Mouse (Mus musculus): ENCODE data around the gene Map3k20. TPM values are rescaled to one million over a fixed set of nuclear protein-coding genes. Genes with fewer than 3 reads are reported as not detected.

The Map3k20 gene
- polyA plus RNA-seq, 1 experiment from 2014 or later: 4.8 TPM

DNA sequence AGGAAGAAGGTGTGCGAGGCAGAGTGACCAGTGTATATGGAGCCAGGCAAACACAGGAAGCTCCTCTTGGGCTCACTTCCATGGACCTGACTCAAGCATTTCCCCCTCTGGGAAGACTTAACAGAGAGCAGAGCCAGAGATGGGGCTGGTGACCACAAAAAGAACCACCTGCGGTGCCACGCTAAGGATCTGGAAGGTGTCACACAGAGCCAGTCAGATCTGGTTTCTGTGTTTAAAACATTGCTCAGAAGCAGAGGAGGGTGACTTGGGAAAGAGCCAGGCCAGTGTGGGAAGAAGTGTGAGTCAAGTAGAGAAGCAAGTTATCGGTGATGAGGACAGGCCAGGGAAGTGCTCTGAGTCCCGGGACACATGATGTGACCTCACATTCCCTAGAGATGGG is 135.1 kb downstream of the Map3k20 start:
- no peaks in the 10 kb centered on the region for H3K4me1 ChIP-seq (ENCODE audit: insufficient read depth)

DNA sequence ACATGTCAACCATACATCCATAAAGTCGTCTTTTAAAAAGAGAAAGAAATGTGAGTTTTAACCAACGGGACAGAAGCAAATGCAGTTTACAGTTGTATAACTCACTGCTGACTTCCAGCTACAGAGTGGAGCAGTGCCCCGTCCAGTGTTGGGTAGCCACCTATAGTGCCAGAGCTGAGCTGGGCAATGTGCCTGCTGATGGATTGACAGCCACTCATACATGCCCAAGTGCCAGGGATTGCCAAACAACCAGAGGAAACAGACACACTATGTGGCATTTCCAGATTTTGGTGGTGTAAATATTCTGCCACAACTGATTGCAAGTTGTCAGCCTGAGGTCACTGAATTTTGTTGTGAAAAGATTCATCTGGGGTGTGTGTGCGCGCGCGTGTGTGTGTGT is 139.2 kb downstream of the Map3k20 start:
- H3K4me1 ChIP-seq (ENCODE audit: insufficient read depth): no peaks in the 10 kb centered on the region
- H3K9me3 ChIP-seq (ENCODE audit: low read length): no peaks in the 10 kb centered on the region
- WGBS (ENCODE audit: insufficient replicate concordance): 85% methylated on average over 7 of the region's 7 CpGs
- H3K9ac ChIP-seq (replicated peaks): no peak overlapping the region
- peaks cover 4% of the 10 kb centered on the region for H3K36me3 ChIP-seq (replicated peaks; ENCODE audit: insufficient read depth, low read length)
- DNase-seq: no peak
- H3K27ac ChIP-seq (ENCODE audit: low read depth): no peak overlapping the region
- H3K27me3 ChIP-seq (ENCODE audit: insufficient read depth, low read length): no peaks in the 10 kb centered on the region
- TF ChIP-seq EP300 (IDR thresholded peaks at IDR 0.05; ENCODE audit: low read depth) (no peak), CTCF (IDR thresholded peaks at IDR 0.05; ENCODE audit: low read depth) (no peak)
- H3K4me2 ChIP-seq (ENCODE audit: low read depth, low read length): no peak overlapping the region
- H3K4me3 ChIP-seq (ENCODE audit: low read depth, low read length): no peak overlapping the region
- no peak for ATAC-seq

More for the DNA sequence above, 135.1 kb downstream of the Map3k20 start:
- Histone ChIP-seq H3K9ac (replicated peaks) (no peak overlapping the region), H3K9me3 (ENCODE audit: low read length) (no peaks in the 10 kb centered on the region), H3K36me3 (replicated peaks; ENCODE audit: insufficient read depth, low read length) (peaks cover 22% of the 10 kb centered on the region), H3K27ac (ENCODE audit: low read depth) (no peak overlapping the region), H3K4me3 (ENCODE audit: low read depth, low read length) (no peak overlapping the region), H3K27me3 (ENCODE audit: insufficient read depth, low read length) (no peaks in the 10 kb centered on the region), H3K4me2 (ENCODE audit: low read depth, low read length) (no peak overlapping the region)
- TF ChIP-seq EP300 (IDR thresholded peaks at IDR 0.05; ENCODE audit: low read depth): no peak
- no peak for TF ChIP-seq CTCF (IDR thresholded peaks at IDR 0.05; ENCODE audit: low read depth)
- ATAC-seq (no peak), DNase-seq (no peak)
- 87% methylated on average over 5 of the region's 5 CpGs for WGBS (ENCODE audit: insufficient replicate concordance)

DNA sequence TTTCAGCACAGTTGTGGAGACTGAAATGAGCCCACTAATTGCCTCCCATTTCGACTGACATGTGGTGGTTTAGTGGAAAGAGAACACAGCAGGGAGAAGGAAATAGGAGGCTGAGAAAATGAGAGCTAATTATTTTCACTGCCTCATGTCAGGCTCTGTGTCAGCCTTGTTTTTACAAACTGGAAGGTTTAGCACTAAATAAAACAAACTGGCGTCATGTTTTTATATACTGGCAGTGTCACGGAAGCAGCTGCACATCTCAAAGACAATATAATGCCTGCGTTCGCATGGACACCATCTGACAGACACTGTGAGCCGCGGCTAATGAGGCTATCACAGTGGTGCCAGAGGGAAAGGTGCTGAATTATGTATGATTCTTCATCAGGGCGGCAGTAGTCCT is 141.3 kb downstream of the Map3k20 start:
- TF ChIP-seq EP300 (IDR thresholded peaks at IDR 0.05; ENCODE audit: low read depth) (no peak), CTCF (IDR thresholded peaks at IDR 0.05; ENCODE audit: low read depth) (no peak)
- Histone ChIP-seq H3K27ac (ENCODE audit: low read depth) (no peak overlapping the region), H3K9ac (replicated peaks) (no peak overlapping the region), H3K36me3 (replicated peaks; ENCODE audit: insufficient read depth, low read length) (peaks cover 4% of the 10 kb centered on the region), H3K4me1 (ENCODE audit: insufficient read depth) (no peaks in the 10 kb centered on the region), H3K4me3 (ENCODE audit: low read depth, low read length) (no peak overlapping the region), H3K27me3 (ENCODE audit: insufficient read depth, low read length) (no peaks in the 10 kb centered on the region), H3K4me2 (ENCODE audit: low read depth, low read length) (no peak overlapping the region), H3K9me3 (ENCODE audit: low read length) (no peaks in the 10 kb centered on the region)
- WGBS (ENCODE audit: insufficient replicate concordance): 85% methylated on average over 8 of the region's 8 CpGs
- ATAC-seq (no peak), DNase-seq (no peak)

DNA sequence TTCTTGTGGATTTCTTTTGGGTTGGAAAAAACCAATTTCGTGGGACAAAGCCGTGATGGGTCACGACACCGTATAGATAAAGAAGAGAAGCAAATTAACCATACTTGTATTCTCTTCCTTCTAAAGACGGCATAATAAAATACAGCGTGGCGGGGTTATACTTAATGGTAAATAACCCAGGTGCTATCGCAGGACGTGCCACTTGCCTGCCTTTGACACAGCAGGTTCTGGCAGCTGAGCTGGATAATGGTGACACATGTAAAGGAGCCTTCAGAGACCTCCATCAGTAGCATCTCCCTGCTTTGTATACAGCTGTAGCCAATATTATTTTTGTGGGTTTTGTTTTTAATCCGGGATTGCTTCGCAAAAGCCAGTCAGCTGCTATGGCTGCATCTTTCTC is 141.9 kb downstream of the Map3k20 start:
- DNase-seq: no peak
- 88% methylated on average over 11 of the region's 11 CpGs for WGBS (ENCODE audit: insufficient replicate concordance)
- ATAC-seq: no peak

DNA sequence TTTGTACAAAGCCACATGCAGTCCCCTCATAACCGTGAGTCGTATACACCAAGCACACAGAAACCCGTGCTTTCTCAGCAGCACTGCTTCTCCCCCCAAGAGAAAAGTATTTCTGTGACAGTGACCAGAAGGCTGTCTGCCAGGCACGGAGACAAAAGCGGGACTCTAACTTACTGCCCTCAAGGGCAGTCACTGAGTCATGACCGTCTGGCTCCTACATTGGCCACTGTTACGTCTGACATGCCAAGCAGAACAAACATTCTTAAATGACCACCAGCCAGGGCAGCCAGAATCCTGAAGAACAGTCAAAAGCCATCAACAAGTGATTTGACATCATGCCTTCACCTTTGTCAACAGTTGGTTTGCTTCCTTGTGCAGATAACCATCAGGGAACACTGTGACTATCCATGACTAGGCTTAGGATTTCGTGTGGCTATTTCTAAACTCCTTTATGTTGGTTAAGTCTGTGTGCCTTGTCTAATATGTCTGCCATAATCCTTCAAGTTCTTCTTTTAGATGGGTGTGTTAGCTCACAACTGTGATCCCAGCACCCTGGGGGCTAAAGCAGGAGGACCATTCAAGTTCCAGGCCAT is 153.6 kb downstream of the Map3k20 start:
- WGBS (ENCODE audit: insufficient replicate concordance): 86% methylated on average over 8 of the region's 8 CpGs
- ATAC-seq: no peak
- H3K9ac ChIP-seq (replicated peaks): no peak overlapping the region

More for the DNA sequence above, 141.9 kb downstream of the Map3k20 start:
- Histone ChIP-seq H3K4me1 (ENCODE audit: insufficient read depth) (no peaks in the 10 kb centered on the region), H3K9me3 (ENCODE audit: low read length) (no peaks in the 10 kb centered on the region), H3K4me2 (ENCODE audit: low read depth, low read length) (no peak overlapping the region), H3K9ac (replicated peaks) (no peak overlapping the region), H3K27me3 (ENCODE audit: insufficient read depth, low read length) (no peaks in the 10 kb centered on the region), H3K4me3 (ENCODE audit: low read depth, low read length) (no peak overlapping the region), H3K36me3 (replicated peaks; ENCODE audit: insufficient read depth, low read length) (peaks cover 4% of the 10 kb centered on the region; the same call in 1 of the 2 replicates), H3K27ac (ENCODE audit: low read depth) (no peak overlapping the region)
- TF ChIP-seq CTCF (IDR thresholded peaks at IDR 0.05; ENCODE audit: low read depth): no peak
- TF ChIP-seq EP300 (IDR thresholded peaks at IDR 0.05; ENCODE audit: low read depth): no peak

DNA sequence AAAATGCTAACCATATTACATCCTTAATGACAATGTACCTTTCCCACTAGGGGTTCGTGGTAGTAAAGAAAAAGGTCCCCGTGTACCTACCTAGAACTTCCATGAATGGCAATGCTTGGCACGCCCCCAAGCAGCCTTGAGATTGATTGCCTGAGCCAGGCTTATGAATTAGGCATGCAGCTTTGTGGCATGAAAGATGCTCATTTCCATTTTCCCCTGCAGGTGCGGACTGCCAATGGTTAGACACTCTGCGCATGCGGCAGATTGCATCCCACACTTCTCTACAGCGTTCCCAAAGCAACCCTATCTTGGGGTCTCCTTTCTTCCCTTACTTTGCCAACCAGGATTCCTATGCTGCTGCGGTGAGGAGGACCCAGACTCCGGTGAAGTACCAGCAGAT is 155.6 kb downstream of the Map3k20 start:
- H3K9ac ChIP-seq (replicated peaks): no peak overlapping the region
- H3K27ac ChIP-seq (ENCODE audit: low read depth): no peak overlapping the region
- ATAC-seq: no peak
- H3K4me1 ChIP-seq (ENCODE audit: insufficient read depth): no peaks in the 10 kb centered on the region
- TF ChIP-seq EP300 (IDR thresholded peaks at IDR 0.05; ENCODE audit: low read depth) (no peak), CTCF (IDR thresholded peaks at IDR 0.05; ENCODE audit: low read depth) (no peak)
- DNase-seq: no peak
- peaks cover 7% of the 10 kb centered on the region for H3K36me3 ChIP-seq (replicated peaks; ENCODE audit: insufficient read depth, low read length)
- H3K27me3 ChIP-seq (ENCODE audit: insufficient read depth, low read length): no peaks in the 10 kb centered on the region
- H3K9me3 ChIP-seq (ENCODE audit: low read length): no peaks in the 10 kb centered on the region
- no peak overlapping the region for H3K4me2 ChIP-seq (ENCODE audit: low read depth, low read length)
- no peak overlapping the region for H3K4me3 ChIP-seq (ENCODE audit: low read depth, low read length)
- WGBS (ENCODE audit: insufficient replicate concordance): 93% methylated on average over 9 of the region's 9 CpGs

More for the DNA sequence above, 153.6 kb downstream of the Map3k20 start:
- Histone ChIP-seq H3K4me3 (ENCODE audit: low read depth, low read length) (no peak overlapping the region), H3K27ac (ENCODE audit: low read depth) (no peak overlapping the region), H3K36me3 (replicated peaks; ENCODE audit: insufficient read depth, low read length) (peaks cover 11% of the 10 kb centered on the region), H3K4me1 (ENCODE audit: insufficient read depth) (no peaks in the 10 kb centered on the region), H3K4me2 (ENCODE audit: low read depth, low read length) (no peak overlapping the region), H3K9me3 (ENCODE audit: low read length) (no peaks in the 10 kb centered on the region), H3K27me3 (ENCODE audit: insufficient read depth, low read length) (no peaks in the 10 kb centered on the region)
- no peak for DNase-seq
- no peak for TF ChIP-seq EP300 (IDR thresholded peaks at IDR 0.05; ENCODE audit: low read depth)
- TF ChIP-seq CTCF (IDR thresholded peaks at IDR 0.05; ENCODE audit: low read depth): no peak

Measured in liver, postnatal 0 days (tissue).